Mouse (Mus musculus) forebrain, embryonic 16.5 days (tissue): ENCODE data around the gene Hamp2. TPM values are rescaled to one million over a fixed set of nuclear protein-coding genes. Genes with fewer than 3 reads are reported as not detected.

Experiments used
- ATAC-seq: fragments of 200-750 bp; cut with Nextera tagmentation; 2 replicates; pipeline ENCODE4 v1.8.0; 2017; ENCODE audit warnings: mild to moderate bottlenecking, moderate library complexity
- H3K27ac ChIP-seq: fragments of 300-500 bp; sonication (generic); 2 replicates; pipeline ENCODE4 v1.5.1; 2014; ENCODE audit warnings: low read length, control low read depth
- H3K27me3 ChIP-seq: fragments of 300-500 bp; sonication (generic); replicated peaks from 2 replicates; pipeline ENCODE4 v1.6.1; 2014; ENCODE audit warnings: low read length; ENCODE audit not compliant: control insufficient read depth, insufficient read depth
- H3K36me3 ChIP-seq: fragments of 300-500 bp; sonication (generic); 2 replicates; pipeline ENCODE4 v1.6.1; 2014; ENCODE audit not compliant: control insufficient read depth, insufficient read depth
- H3K4me1 ChIP-seq: fragments of 300-500 bp; sonication (generic); replicated peaks from 2 replicates; pipeline ENCODE4 v1.6.1; 2014; ENCODE audit warnings: low read length; ENCODE audit not compliant: control insufficient read depth, insufficient read depth
- H3K4me2 ChIP-seq: fragments of 300-500 bp; sonication (generic); 2 replicates; pipeline ENCODE4 v1.6.1; 2014; ENCODE audit warnings: mild to moderate bottlenecking, low read length, control low read depth
- H3K4me3 ChIP-seq: fragments of 300-500 bp; sonication (generic); replicated peaks from 2 replicates; pipeline ENCODE4 v1.5.1; 2014; ENCODE audit warnings: mild to moderate bottlenecking, low read length, control low read depth
- H3K9ac ChIP-seq: fragments of 300-500 bp; sonication (generic); replicated peaks from 2 replicates; pipeline ENCODE4 v1.6.1; 2014; ENCODE audit warnings: low read depth, low read length, control low read depth
- H3K9me3 ChIP-seq: fragments of 300-500 bp; sonication (generic); 2 replicates; pipeline ENCODE4 v1.6.1; 2016; ENCODE audit warnings: low read length; ENCODE audit not compliant: control insufficient read depth
- WGBS: fragments of 180-500 bp; shearing (Covaris S2); extraction: QIAGEN DNeasy Blood & Tissue Kit; methylation state at CpG from one replicate; pipeline ENCODE4 v1.1.7; 2014; 5-methylcytosine and 5-hydroxymethylcytosine counted together
- polyA plus RNA-seq: library from polyadenylated mRNA; unstranded; fragments of >200 nt; fragmentation: Nextera tagmentation; extraction: Ambion mirVana; gene quantifications from 2 replicates; pipeline ENCODE4 v1.2.1, GENCODE M21; 2015

Gene Hamp2
- polyA plus RNA-seq, 1 experiment from 2014 or later: not detected

DNA sequence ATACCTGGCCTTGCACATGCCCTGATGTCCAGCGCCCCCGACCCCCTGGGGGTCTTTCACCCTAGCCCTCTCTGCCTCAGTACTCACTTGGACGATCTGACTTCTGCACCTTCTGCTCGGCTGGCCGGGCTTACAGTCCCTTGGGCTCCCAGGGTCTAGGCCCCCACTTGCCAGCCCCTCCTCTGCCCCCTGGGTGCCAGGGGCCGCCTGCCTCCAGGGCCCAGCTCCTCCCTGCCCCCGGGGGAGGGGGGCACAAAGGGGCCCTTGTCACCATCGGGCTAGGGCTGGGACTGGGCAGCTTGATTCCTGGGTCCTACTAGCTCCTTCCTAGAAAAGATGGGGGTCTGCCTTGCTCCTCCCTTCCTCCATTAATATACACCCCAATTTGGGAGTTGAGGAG, 9.7 kb downstream of the Hamp2 start, which contains the start of gene Mag:
Mag (minus strand) TSS at position 142 of the 400 bp plus-strand sequence.
- H3K9me3 ChIP-seq: no peaks in the 10 kb centered on the region
- no peak within 1 kb of the TSS for H3K4me3 ChIP-seq
- no peaks in the 10 kb centered on the region for H3K27me3 ChIP-seq
- no peak for ATAC-seq
- no peaks in the 10 kb centered on the region for H3K36me3 ChIP-seq
- no peak within 1 kb of the TSS for H3K27ac ChIP-seq
- 65% methylated on average over 8 of the region's 8 CpGs for WGBS
- no peaks in the 10 kb centered on the region for H3K4me1 ChIP-seq
- H3K4me2 ChIP-seq: no peak within 1 kb of the TSS
- H3K9ac ChIP-seq: no peak within 1 kb of the TSS

DNA sequence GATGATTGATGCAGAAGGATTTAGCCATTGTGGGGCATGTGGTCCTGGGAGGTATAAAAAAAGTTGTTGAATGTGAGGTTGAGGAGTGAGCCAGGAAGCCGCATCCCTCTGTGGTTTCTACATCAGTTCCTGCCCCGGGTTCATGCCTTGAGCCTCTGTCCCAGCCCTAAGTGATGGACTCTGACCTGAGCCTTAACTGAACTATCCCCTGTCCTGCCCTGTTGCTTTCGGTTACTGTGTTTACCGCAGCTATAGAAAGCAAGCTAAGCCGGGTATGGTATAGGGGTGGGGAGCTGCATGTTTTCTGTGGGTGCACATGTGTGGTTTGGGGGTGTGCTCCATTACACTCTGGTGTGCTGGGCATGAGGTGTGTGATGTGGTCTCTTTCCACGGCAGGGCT, 14.7 kb downstream of the Hamp2 start:
- no peak overlapping the region for H3K4me3 ChIP-seq
- H3K27me3 ChIP-seq: no peaks in the 10 kb centered on the region
- WGBS: 83% methylated on average over 6 of the region's 6 CpGs
- H3K4me2 ChIP-seq: no peak overlapping the region
- H3K36me3 ChIP-seq: no peaks in the 10 kb centered on the region
- H3K27ac ChIP-seq: no peak overlapping the region
- H3K4me1 ChIP-seq: peaks cover 9% of the 10 kb centered on the region
- ATAC-seq: no peak
- H3K9ac ChIP-seq: no peak overlapping the region
- no peaks in the 10 kb centered on the region for H3K9me3 ChIP-seq

DNA sequence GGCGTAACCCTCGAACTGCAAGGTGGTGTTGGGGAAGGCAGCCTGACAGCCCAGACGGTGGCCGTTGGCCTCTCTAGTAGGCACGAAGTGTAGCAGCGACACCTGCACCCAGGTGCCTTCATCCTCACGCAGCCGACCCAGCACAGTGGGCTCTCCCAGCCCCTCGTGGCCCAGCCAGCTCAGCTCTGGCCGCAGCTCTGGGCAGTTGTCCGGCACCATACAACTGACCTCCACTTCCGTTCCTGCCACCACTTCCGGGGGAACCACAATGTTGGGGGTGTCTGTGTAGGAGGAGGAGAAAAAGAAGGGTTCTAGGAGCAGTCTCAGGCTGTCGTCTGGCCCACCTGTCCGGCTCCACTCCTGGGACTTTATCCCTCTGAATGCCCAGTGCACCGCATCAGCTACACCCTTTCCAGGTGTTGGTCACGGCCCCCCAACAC, 15.5 kb downstream of the Hamp2 start:
- H3K9ac ChIP-seq: no peak overlapping the region
- no peak overlapping the region for H3K27ac ChIP-seq
- WGBS: 19% methylated on average over 16 of the region's 17 CpGs
- H3K36me3 ChIP-seq: no peaks in the 10 kb centered on the region
- no peaks in the 10 kb centered on the region for H3K9me3 ChIP-seq
- no peak for ATAC-seq
- H3K27me3 ChIP-seq: no peaks in the 10 kb centered on the region
- peak overlapping the region; percentile 51 for H3K4me2 ChIP-seq
- peaks cover 9% of the 10 kb centered on the region for H3K4me1 ChIP-seq
- H3K4me3 ChIP-seq: peak overlapping the region; percentile 30

DNA sequence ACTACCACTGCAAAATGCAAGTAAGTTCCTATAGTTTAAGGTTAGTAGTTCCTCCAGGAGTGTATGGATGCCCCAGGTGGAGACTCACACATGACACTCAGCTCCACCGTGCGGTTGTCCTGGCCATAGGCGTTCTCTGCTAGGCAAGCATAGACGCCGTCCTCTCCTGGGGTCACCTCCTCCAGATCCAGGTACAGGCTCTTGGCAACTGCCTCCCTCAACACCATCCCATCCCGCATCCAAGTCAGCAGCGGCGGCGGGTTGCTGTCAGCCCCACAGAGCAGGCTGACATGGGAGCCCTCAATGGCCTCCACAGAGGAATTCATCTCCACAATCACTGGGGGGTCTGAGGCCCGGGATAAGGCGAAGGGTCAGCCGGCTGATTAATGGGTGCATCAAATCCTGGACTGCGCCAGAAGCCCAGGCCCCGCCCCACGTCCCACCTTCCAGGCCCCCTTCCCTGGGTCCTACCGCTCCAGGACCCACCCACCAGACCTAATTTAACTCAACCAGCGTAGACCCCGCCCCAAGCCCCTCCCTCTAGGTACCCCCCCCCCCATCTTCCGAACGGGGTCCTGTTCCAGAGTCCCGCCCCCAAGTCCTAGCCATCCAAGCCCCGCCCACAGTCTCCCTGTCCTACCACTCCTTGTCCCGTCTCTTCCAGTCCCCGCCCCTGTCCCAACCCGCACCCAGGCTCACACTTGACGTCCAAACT, 16.0 kb downstream of the Hamp2 start:
- Histone ChIP-seq H3K9me3 (no peaks in the 10 kb centered on the region), H3K36me3 (no peaks in the 10 kb centered on the region), H3K4me2 (peak overlapping the region; percentile 51), H3K4me1 (peaks cover 9% of the 10 kb centered on the region), H3K27ac (no peak overlapping the region), H3K4me3 (peak overlapping the region; percentile 30), H3K27me3 (no peaks in the 10 kb centered on the region), H3K9ac (peak overlapping the region; percentile 38)
- WGBS: 2% methylated on average over 23 of the region's 26 CpGs
- ATAC-seq: no peak

DNA sequence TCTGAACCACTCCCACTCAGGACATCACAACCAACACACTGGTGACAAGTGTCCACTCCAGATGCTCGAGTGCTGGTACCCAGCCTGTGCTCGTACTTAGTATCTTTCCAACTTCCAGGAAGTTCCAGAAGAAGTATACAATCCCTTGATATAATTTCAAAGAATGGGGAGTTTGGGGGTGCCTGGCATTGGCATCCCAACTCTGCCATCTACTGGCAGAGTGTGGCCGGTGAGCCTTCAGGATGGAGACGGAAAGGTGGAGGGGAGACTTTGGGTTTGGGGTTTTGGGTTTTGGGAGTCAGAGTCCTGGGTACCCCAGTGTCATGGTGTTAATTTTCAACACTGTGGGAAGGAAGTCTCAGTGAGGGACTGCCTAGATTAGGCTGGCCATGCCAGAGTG, 20.4 kb downstream of the Hamp2 start:
- Histone ChIP-seq H3K27ac (no peak overlapping the region), H3K27me3 (no peaks in the 10 kb centered on the region), H3K4me1 (peaks cover 9% of the 10 kb centered on the region), H3K9me3 (no peaks in the 10 kb centered on the region), H3K9ac (no peak overlapping the region), H3K36me3 (no peaks in the 10 kb centered on the region), H3K4me2 (no peak overlapping the region), H3K4me3 (no peak overlapping the region)
- no peak for ATAC-seq
- 57% methylated on average over 4 of the region's 4 CpGs for WGBS

DNA sequence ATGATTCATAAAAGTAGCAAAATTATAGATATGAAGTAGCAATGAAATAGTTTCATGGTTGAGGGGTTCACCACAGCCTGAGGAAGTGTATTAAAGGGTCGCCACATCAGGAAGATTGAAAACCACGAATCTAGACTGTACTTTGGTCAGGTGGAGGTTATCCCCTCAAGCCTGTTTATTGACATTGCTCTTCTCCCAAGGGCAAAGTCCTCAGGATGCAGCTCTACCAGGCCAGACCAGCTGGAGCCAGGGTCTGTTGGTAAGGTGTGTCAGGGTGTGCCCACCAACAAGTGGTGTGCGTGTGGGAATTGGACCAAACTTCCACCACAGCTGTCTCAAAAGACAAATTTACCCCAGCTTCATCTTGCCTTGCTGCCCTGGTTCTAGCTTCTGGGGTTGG, 29.3 kb downstream of the Hamp2 start:
- no peak overlapping the region for H3K4me2 ChIP-seq
- no peak overlapping the region for H3K4me3 ChIP-seq
- H3K27me3 ChIP-seq: no peaks in the 10 kb centered on the region
- H3K27ac ChIP-seq: no peak overlapping the region
- no peaks in the 10 kb centered on the region for H3K36me3 ChIP-seq
- ATAC-seq: no peak
- WGBS: 92% methylated on average over 3 of the region's 3 CpGs
- no peaks in the 10 kb centered on the region for H3K9me3 ChIP-seq
- H3K4me1 ChIP-seq: no peaks in the 10 kb centered on the region
- no peak overlapping the region for H3K9ac ChIP-seq

DNA sequence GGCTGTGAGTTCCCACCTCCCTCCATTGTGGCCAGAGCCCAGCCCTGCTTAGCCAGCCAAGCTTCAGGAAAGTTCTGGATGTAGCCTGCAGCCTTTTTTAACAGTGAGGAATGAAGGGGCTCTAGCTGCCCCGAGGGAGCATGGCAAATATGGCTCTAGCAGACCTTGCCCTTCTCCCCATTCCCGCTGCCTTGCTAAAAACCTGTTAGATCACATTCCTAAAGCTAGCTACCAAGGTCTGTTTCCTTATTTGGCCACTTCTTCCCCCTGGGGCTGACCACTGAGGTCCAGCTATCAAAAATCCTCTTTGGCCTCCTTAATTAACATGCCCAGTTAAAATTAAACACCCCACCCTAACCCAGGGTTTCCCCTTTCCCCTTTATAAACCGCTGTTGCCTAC, 32.0 kb downstream of the Hamp2 start:
- Histone ChIP-seq H3K4me3 (no peak overlapping the region), H3K27me3 (no peaks in the 10 kb centered on the region), H3K27ac (no peak overlapping the region), H3K4me1 (no peaks in the 10 kb centered on the region), H3K9me3 (no peaks in the 10 kb centered on the region), H3K36me3 (no peaks in the 10 kb centered on the region), H3K4me2 (no peak overlapping the region), H3K9ac (no peak overlapping the region)
- no peak for ATAC-seq
- 67% methylated on average over 3 of the region's 3 CpGs for WGBS

DNA sequence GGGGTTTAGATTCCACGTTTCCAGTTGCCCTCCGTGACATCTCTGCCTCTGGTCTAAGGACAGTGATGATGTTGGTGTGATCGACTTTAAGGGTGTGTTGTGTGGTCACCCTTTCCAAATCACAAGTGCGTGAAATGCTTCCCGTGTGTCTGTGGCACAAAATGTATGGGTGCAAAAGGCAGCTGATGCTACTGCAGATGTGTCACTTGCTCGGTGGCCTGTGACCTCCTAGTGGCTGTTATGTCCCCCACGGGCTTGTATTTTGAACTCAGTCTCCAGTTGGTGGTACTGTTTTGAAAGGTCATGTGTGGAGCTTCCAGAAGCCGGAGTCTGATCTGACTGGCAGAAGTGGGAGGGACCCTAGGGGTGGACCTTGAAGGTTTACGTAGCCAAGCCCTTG, 32.7 kb downstream of the Hamp2 start:
- Histone ChIP-seq H3K27ac (no peak overlapping the region), H3K4me3 (no peak overlapping the region), H3K9ac (no peak overlapping the region), H3K4me2 (no peak overlapping the region), H3K27me3 (no peaks in the 10 kb centered on the region), H3K36me3 (no peaks in the 10 kb centered on the region), H3K4me1 (no peaks in the 10 kb centered on the region), H3K9me3 (no peaks in the 10 kb centered on the region)
- WGBS: 89% methylated on average over 9 of the region's 9 CpGs
- no peak for ATAC-seq

DNA sequence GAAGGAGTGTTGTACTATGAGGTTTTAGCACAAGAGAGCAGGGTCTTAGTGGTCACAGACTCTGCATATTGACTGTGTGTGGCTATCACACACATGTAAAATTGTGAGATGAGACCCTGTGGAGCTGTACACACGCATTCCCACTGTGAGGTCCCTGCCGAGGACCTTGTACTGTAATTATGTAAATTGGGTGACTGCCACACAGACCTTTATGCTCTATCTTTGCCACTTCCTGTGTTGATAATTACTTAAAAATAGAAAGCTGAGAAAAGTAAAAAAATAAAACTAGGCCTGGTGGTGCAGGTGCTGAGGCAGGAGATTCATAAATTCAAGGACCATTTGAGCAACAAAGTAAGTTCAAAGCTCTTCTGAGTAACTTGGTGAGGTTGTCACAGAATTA, 33.8 kb downstream of the Hamp2 start:
- Histone ChIP-seq H3K9ac (no peak overlapping the region), H3K4me2 (no peak overlapping the region), H3K36me3 (no peaks in the 10 kb centered on the region), H3K4me3 (no peak overlapping the region), H3K9me3 (no peaks in the 10 kb centered on the region), H3K4me1 (no peaks in the 10 kb centered on the region), H3K27me3 (no peaks in the 10 kb centered on the region), H3K27ac (no peak overlapping the region)
- 59% methylated on average over 2 of the region's 2 CpGs for WGBS
- ATAC-seq: no peak

DNA sequence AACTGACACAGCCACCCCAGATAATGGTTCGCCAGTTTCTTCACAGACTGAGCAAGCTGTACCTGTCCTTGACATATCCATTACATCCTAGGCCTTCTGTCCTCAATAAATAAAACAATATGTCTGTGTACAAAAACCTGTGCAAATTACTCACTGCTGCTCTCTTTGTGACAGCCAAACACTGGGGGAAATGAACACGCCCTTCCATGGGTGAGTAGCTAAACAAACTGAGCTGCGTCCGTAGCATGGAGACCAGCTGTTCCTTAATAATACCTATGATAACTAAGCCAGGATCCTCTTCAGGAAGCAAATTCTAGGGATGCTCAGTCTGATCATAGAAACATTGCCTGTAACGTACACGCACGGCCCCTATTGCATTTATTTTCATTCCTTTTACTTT, 35.7 kb downstream of the Hamp2 start:
- Histone ChIP-seq H3K9ac (no peak overlapping the region), H3K36me3 (no peaks in the 10 kb centered on the region), H3K4me2 (no peak overlapping the region), H3K9me3 (no peaks in the 10 kb centered on the region), H3K27ac (no peak overlapping the region), H3K27me3 (no peaks in the 10 kb centered on the region), H3K4me1 (no peaks in the 10 kb centered on the region), H3K4me3 (no peak overlapping the region)
- no peak for ATAC-seq
- 84% methylated on average over 7 of the region's 7 CpGs for WGBS
